Mouse (Mus musculus): ENCODE data around the gene Vcl. TPM values are rescaled to one million over a fixed set of nuclear protein-coding genes. Genes with fewer than 3 reads are reported as not detected.

Vcl gene
- total and polyA plus RNA-seq, 3 experiments, result 2.1 to 4.6 (median 4.5) TPM

GRCm38 (mm10) chr14:20886266-20886665 is 42.9 kb upstream of the Vcl start (continued):
- TF ChIP-seq KAT2A (IDR thresholded peaks at IDR 0.05; ENCODE audit: insufficient replicate concordance, low read length), result no peak
- 0 out of 2 replicates have a peak, but pooled peaks have one; percentile 20 for TF ChIP-seq POLR2A (IDR thresholded peaks at IDR 0.05; ENCODE audit: low read depth, low read length)
- TF ChIP-seq JUND (conservative IDR thresholded peaks at IDR 0.05; ENCODE audit: low read depth, low read length), result peak; percentile 47; the same call in 1 of the 2 replicates
- no peak for TF ChIP-seq NRF1 (IDR thresholded peaks at IDR 0.05; ENCODE audit: low read depth, low read length)

- H3K4me3 ChIP-seq (replicated peaks in 1 of 3; ENCODE audit: low read depth in 2 of 3, low read length in 2 of 3, poor library complexity in 1 of 3), result no peak overlapping the region
- no peak for DNase-seq (ENCODE audit: extremely low read depth)
- dilution Hi-C loops (cut with MboI; ENCODE audit: extremely low pct_ligation_motif_present, extremely low pct_unique_long_range_greater_than_20kb, low sequenced_read_pairs) (no loop called here), in situ Hi-C loops (cut with MboI; ENCODE audit: low pct_ligation_motif_present, low pct_unique_long_range_greater_than_20kb, low sequenced_read_pairs) (loop anchor here (10.0 kb wide), 1 partner anchor 107 kb away; no protein-coding TSS in a partner anchor)
- no peaks in the 10 kb centered on the region for H3K27me3 ChIP-seq (replicated peaks)
- H3K4me1 ChIP-seq (ENCODE audit: control insufficient read depth in 1 of 2, insufficient read depth in 2 of 2), result peaks cover 6 to 33% of the 10 kb centered on the region in 2 experiments; a peak in 3 of 4 replicates
- no peak overlapping the region for H3K4me2 ChIP-seq (ENCODE audit: insufficient read depth, low read depth, poor library complexity, severe bottlenecking)
- H3K9me3 ChIP-seq (replicated peaks; ENCODE audit: low read length), result no peaks in the 10 kb centered on the region
- TF ChIP-seq MAZ (IDR thresholded peaks at IDR 0.05; ENCODE audit: low read depth, low read length) (no peak), ZKSCAN1 (IDR thresholded peaks at IDR 0.05; ENCODE audit: borderline replicate concordance, low read depth, low read length) (no peak), HCFC1 (IDR thresholded peaks at IDR 0.05; ENCODE audit: low read depth, low read length) (no peak), NRF1 (IDR thresholded peaks at IDR 0.05; ENCODE audit: low read depth, low read length) (no peak), BHLHE40 (IDR thresholded peaks at IDR 0.05; ENCODE audit: low read depth, low read length) (no peak), USF2 (conservative IDR thresholded peaks at IDR 0.05; ENCODE audit: low read depth, low read length) (no peak), CHD1 (IDR thresholded peaks at IDR 0.05; ENCODE audit: low read depth, low read length) (no peak), ZNF384 (IDR thresholded peaks at IDR 0.05; ENCODE audit: low read depth, low read length) (no peak), USF1 (IDR thresholded peaks at IDR 0.05; ENCODE audit: low read depth, low read length) (no peak), NELFE (IDR thresholded peaks at IDR 0.05; ENCODE audit: low read depth, low read length) (no peak), MAFK (IDR thresholded peaks at IDR 0.05; ENCODE audit: insufficient replicate concordance, low read length) (no peak), UBTF (IDR thresholded peaks at IDR 0.05; ENCODE audit: low read depth, low read length) (no peak), MEF2A (IDR thresholded peaks at IDR 0.05; ENCODE audit: borderline replicate concordance, low read depth, low read length) (no peak), ZMIZ1 (IDR thresholded peaks at IDR 0.05; ENCODE audit: low read depth, low read length) (no peak)
- no peaks in the 10 kb centered on the region for H3K36me3 ChIP-seq (replicated peaks in 1 of 2; ENCODE audit: control insufficient read depth in 1 of 2, insufficient read depth in 1 of 2, low read length in 1 of 2)
- no peaks in the 10 kb centered on the region for H3K79me2 ChIP-seq (replicated peaks; ENCODE audit: control insufficient read depth, extremely low read depth, insufficient read depth, poor library complexity, severe bottlenecking)
- no peak overlapping the region for H3K27ac ChIP-seq (ENCODE audit: insufficient read depth, low read depth)
- H3K9ac ChIP-seq (ENCODE audit: insufficient read depth, low read depth), result no peak overlapping the region
Measured at GRCm38 (mm10) chr14:20887541-20888085, 41.6 kb upstream of the Vcl start.

- no peak overlapping the region for H3K4me2 ChIP-seq (ENCODE audit: insufficient read depth, low read depth, poor library complexity, severe bottlenecking)
- dilution Hi-C loops (cut with MboI; ENCODE audit: extremely low pct_ligation_motif_present, extremely low pct_unique_long_range_greater_than_20kb, low sequenced_read_pairs), result no loop called here
- H3K9me3 ChIP-seq (replicated peaks; ENCODE audit: low read length), result no peaks in the 10 kb centered on the region
- TF ChIP-seq MAFK (IDR thresholded peaks at IDR 0.05; ENCODE audit: insufficient replicate concordance, low read length) (no peak), JUN (IDR thresholded peaks at IDR 0.05; ENCODE audit: insufficient read depth, low read depth, low read length) (no peak), ZMIZ1 (IDR thresholded peaks at IDR 0.05; ENCODE audit: low read depth, low read length) (no peak), ZKSCAN1 (IDR thresholded peaks at IDR 0.05; ENCODE audit: borderline replicate concordance, low read depth, low read length) (no peak), POLR2A (IDR thresholded peaks at IDR 0.05; ENCODE audit: low read depth, low read length) (no peak), SIN3A (IDR thresholded peaks at IDR 0.05; ENCODE audit: low read length) (no peak), MEF2A (IDR thresholded peaks at IDR 0.05; ENCODE audit: borderline replicate concordance, low read depth, low read length) (no peak)
- H3K79me2 ChIP-seq (replicated peaks; ENCODE audit: control insufficient read depth, extremely low read depth, insufficient read depth, poor library complexity, severe bottlenecking), result no peaks in the 10 kb centered on the region
- no peak overlapping the region for H3K4me3 ChIP-seq (replicated peaks in 1 of 3; ENCODE audit: low read depth in 2 of 3, low read length in 2 of 3, poor library complexity in 1 of 3)
- H3K27ac ChIP-seq (ENCODE audit: insufficient read depth, low read depth), result no peak overlapping the region
- H3K9ac ChIP-seq (ENCODE audit: insufficient read depth, low read depth), result no peak overlapping the region
- DNase-seq (ENCODE audit: extremely low read depth), result no peak
- in situ Hi-C loops (cut with MboI; ENCODE audit: low pct_ligation_motif_present, low pct_unique_long_range_greater_than_20kb, low sequenced_read_pairs), result no loop called here
- H3K4me1 ChIP-seq (ENCODE audit: control insufficient read depth in 1 of 2, insufficient read depth in 2 of 2), result 0 out of 4 replicates have a peak, but pooled peaks cover 0 to 2% of the 10 kb centered on the region in 2 experiments
- H3K36me3 ChIP-seq (replicated peaks in 1 of 2; ENCODE audit: control insufficient read depth in 1 of 2, insufficient read depth in 1 of 2, low read length in 1 of 2), result no peaks in the 10 kb centered on the region
- no peaks in the 10 kb centered on the region for H3K27me3 ChIP-seq (replicated peaks)
Measured at GRCm38 (mm10) chr14:20891941-20892402, 37.2 kb upstream of the Vcl start.

Data from CH12.LX (cell line).